Mouse (Mus musculus): ENCODE measurements around the gene Poc1b.

- no peak for TF ChIP-seq CTCF (IDR thresholded peaks at IDR 0.05; ENCODE audit: insufficient read depth, low read depth, low read length)
- TF ChIP-seq POLR2A (IDR thresholded peaks at IDR 0.05; ENCODE audit: insufficient read depth, low read depth, low read length), result no peak
Measured at GRCm38 (mm10) chr10:99190798-99191197, 84.0 kb downstream of the Poc1b start.
